Mouse (Mus musculus): Measurements from ENCODE around the gene Tpm3.
"Not testable (repeated sequence)": the region's sequence is repeated elsewhere in the genome, so short reads cannot be mapped to it uniquely, and the experiment has no call there.

Tpm3 gene

GRCm38 (mm10) chr3:90083034-90083433 is 10.6 kb downstream of the Tpm3 start:
- CTCF ChIA-PET: no interaction called here

GRCm38 (mm10) chr3:90083698-90084324 is 11.4 kb downstream of the Tpm3 start:
- CTCF ChIA-PET: interaction anchor here (0.5 kb wide), 1 partner anchor 9 kb away, joined by 6 read pairs; no protein-coding TSS in a partner anchor

- CTCF ChIA-PET: interaction anchor here (0.9 kb wide), 1 partner anchor 10 kb away, joined by 3 read pairs; no protein-coding TSS in a partner anchor
Measured at GRCm38 (mm10) chr3:90084790-90085189, 12.3 kb downstream of the Tpm3 start.

- CTCF ChIA-PET: interaction anchor here (0.9 kb wide), 1 partner anchor 10 kb away, joined by 3 read pairs; no protein-coding TSS in a partner anchor
Measured at GRCm38 (mm10) chr3:90085281-90085680, 12.8 kb downstream of the Tpm3 start.

GRCm38 (mm10) chr3:90086068-90086467 is 13.6 kb downstream of the Tpm3 start:
- CTCF ChIA-PET: interaction anchor here (0.6 to 1.0 kb wide), 2 partner anchors 12 to 386 kb away, joined by 4 read pairs; no protein-coding TSS in a partner anchor

GRCm38 (mm10) chr3:90088617-90089016 is 16.2 kb downstream of the Tpm3 start:
- CTCF ChIA-PET: interaction anchor here (0.7 kb wide), 3 partner anchors 26 to 1065 kb away, joined by 3 to 12 read pairs (median 5); no protein-coding TSS in a partner anchor

- CTCF ChIA-PET: no interaction called here
Measured at GRCm38 (mm10) chr3:90090892-90091291, 18.4 kb downstream of the Tpm3 start.

- CTCF ChIA-PET: interaction anchor here (0.7 to 0.9 kb wide), 2 partner anchors 9 to 14 kb away, joined by 3 to 6 read pairs; no protein-coding TSS in a partner anchor
Measured at GRCm38 (mm10) chr3:90094453-90094852, 22.0 kb downstream of the Tpm3 start.

GRCm38 (mm10) chr3:90097928-90098327 is 25.5 kb downstream of the Tpm3 start:
- CTCF ChIA-PET: interaction anchor here (1.0 kb wide), 1 partner anchor 12 kb away, joined by 4 read pairs; no protein-coding TSS in a partner anchor

GRCm38 (mm10) chr3:90101010-90101409 is 28.6 kb downstream of the Tpm3 start:
- CTCF ChIA-PET: no interaction called here

GRCm38 (mm10) chr3:90101673-90102072 is 29.2 kb downstream of the Tpm3 start:
- CTCF ChIA-PET: no interaction called here

- CTCF ChIA-PET: no interaction called here
Measured at GRCm38 (mm10) chr3:90102239-90102638, 29.8 kb downstream of the Tpm3 start.

GRCm38 (mm10) chr3:90103176-90103575 is 30.7 kb downstream of the Tpm3 start:
- CTCF ChIA-PET: no interaction called here

GRCm38 (mm10) chr3:90103938-90104337 is 31.5 kb downstream of the Tpm3 start, which contains the start of gene Nup210l:
Gene Nup210l, plus strand, starts transcription at chr3:90104132.
- CTCF ChIA-PET: no interaction called here

- CTCF ChIA-PET: no interaction called here
Measured at GRCm38 (mm10) chr3:90111706-90112105, 39.3 kb downstream of the Tpm3 start.

- CTCF ChIA-PET: interaction anchor here (0.6 kb wide), 2 partner anchors 27 to 430 kb away, joined by 3 read pairs; no protein-coding TSS in a partner anchor
Measured at GRCm38 (mm10) chr3:90114342-90114741, 41.9 kb downstream of the Tpm3 start.

GRCm38 (mm10) chr3:90115526-90115925 is 43.1 kb downstream of the Tpm3 start:
- CTCF ChIA-PET: interaction anchor here (0.6 kb wide), 1 partner anchor 27 kb away, joined by 3 read pairs; no protein-coding TSS in a partner anchor

GRCm38 (mm10) chr3:90118132-90118790 is 45.8 kb downstream of the Tpm3 start:
- CTCF ChIA-PET: interaction anchor here (0.7 kb wide), 2 partner anchors 24 to 106 kb away, joined by 3 to 21 read pairs; no protein-coding TSS in a partner anchor

- CTCF ChIA-PET: not testable (repeated sequence)
Measured at GRCm38 (mm10) chr3:90122036-90122435, 49.6 kb downstream of the Tpm3 start.

GRCm38 (mm10) chr3:90125710-90126109 is 53.3 kb downstream of the Tpm3 start:
- CTCF ChIA-PET: no interaction called here

- CTCF ChIA-PET: interaction anchor here (0.9 kb wide), 1 partner anchor 9 kb away, joined by 3 read pairs; no protein-coding TSS in a partner anchor
Measured at GRCm38 (mm10) chr3:90127881-90128280, 55.4 kb downstream of the Tpm3 start.

- CTCF ChIA-PET: no interaction called here
Measured at GRCm38 (mm10) chr3:90132745-90133144, 60.3 kb downstream of the Tpm3 start.

GRCm38 (mm10) chr3:90133331-90133730 is 60.9 kb downstream of the Tpm3 start:
- CTCF ChIA-PET: no interaction called here
